In the genomic region with DNA sequence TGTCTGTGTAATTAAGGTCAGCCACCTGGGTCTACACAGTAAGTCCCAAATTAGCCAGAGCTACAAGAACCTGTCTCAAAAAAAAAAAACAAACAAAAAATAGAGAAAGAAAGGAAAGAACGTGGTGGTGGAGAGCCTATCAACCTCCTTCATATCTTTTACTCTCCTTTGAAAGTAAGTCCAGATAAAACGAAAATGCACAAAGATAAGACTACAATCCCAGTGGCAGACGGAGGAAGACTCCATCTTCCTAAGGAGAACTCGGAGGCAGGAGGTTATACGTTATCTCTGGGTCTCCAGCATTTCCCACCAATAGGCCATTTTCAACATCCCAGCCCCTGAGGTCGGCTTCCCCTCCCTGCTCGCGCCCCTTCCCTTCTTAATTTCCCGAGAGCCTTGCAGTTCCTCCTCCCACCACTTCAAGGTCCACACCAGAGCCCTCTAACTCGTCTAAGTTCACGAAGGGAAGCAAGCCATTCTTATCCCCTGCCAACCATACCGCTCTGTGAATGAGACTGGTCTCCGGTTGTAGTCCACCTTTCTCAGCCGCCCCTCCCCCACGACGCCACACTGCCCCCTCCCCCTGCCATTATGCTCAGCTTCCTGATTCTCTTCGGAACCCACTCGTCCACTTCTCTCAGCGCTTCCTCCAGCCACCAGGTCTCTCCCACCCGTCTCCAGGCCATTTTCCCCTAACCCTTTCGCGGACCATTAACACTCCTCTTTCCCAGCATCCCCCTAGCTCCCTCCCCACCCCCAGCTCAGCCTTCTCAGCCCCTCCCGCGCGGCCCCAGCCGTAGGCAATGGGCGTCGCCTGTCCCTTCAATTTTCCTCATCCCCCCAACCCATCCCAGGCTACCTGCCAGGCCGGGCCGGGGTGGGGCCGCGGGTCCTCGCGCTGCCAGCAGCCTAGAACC, we compare ENCODE assay signal across 8 mouse cellular contexts. TPM values are rescaled to one million over a fixed set of nuclear protein-coding genes. Genes with fewer than 3 reads are reported as not detected.
DNase-seq lines count a peak whose midpoint lies in the region; ATAC-seq and TF ChIP-seq lines count a peak whose summit lies in the region.

No protein-coding gene starts in this region.

- H3K9me3 ChIP-seq in G1E (replicated peaks) = no peaks in the 10 kb centered on the region
- no peaks in the 10 kb centered on the region for H3K9me3 ChIP-seq in hindbrain, embryonic 12.5 days (replicated peaks)
- H3K9me3 ChIP-seq in midbrain, postnatal 0 days (ENCODE audit: low read length) = no peaks in the 10 kb centered on the region

- TF ChIP-seq CTCF in G1E (IDR thresholded peaks at IDR 0.05; ENCODE audit: low read depth, low read length) = no peak; the same call in 1 of the 2 replicates
- TF ChIP-seq CTCF in embryonic fibroblast, embryonic 13.5 days (IDR thresholded peaks at IDR 0.05; ENCODE audit: borderline replicate concordance, insufficient read depth, low read length) = no peak
- TF ChIP-seq CTCF in liver, adult 2 months (IDR thresholded peaks at IDR 0.05; ENCODE audit: low read depth, low read length) = peak; percentile 36; the same call in 1 of the 2 replicates
- TF ChIP-seq CTCF in midbrain, postnatal 0 days (IDR thresholded peaks at IDR 0.05) = peak; percentile 53
- TF ChIP-seq CTCF in thymus, adult 2 months (IDR thresholded peaks at IDR 0.05; ENCODE audit: borderline replicate concordance, control insufficient read depth, extremely low read depth, insufficient read depth, low read length, poor library complexity) = no peak

- H3K4me2 ChIP-seq in hindbrain, embryonic 12.5 days (replicated peaks) = peak overlapping the region; percentile 92
- peak overlapping the region; percentile 59 for H3K4me2 ChIP-seq in midbrain, postnatal 0 days (ENCODE audit: low read depth, low read length, poor library complexity, severe bottlenecking)

- peak overlapping the region; percentile 62 for H3K27ac ChIP-seq in embryonic fibroblast, embryonic 13.5 days (ENCODE audit: insufficient read depth, low read length)
- H3K27ac ChIP-seq in hindbrain, embryonic 12.5 days = peak overlapping the region; percentile 78
- peak overlapping the region; percentile 74 for H3K27ac ChIP-seq in liver, adult 2 months (replicated peaks; ENCODE audit: insufficient read depth, low read depth, low read length)
- peak overlapping the region; percentile 83 for H3K27ac ChIP-seq in midbrain, postnatal 0 days (ENCODE audit: low read depth, low read length)
- no peak overlapping the region for H3K27ac ChIP-seq in thymus, adult 2 months (ENCODE audit: control insufficient read depth, insufficient read depth, low read length)

- 1% methylated on average over 34 of the region's 34 CpGs for WGBS in hindbrain, embryonic 12.5 days
- WGBS in liver, adult 2 months = 1% methylated on average over 34 of the region's 34 CpGs
- 2% methylated on average over 33 of the region's 34 CpGs for WGBS in midbrain, postnatal 0 days
- 2% methylated on average over 33 of the region's 34 CpGs for WGBS in thymus, adult 2 months

- peaks cover 7% of the 10 kb centered on the region; the same call in 1 of the 2 replicates for H3K79me2 ChIP-seq in liver, adult 2 months (ENCODE audit: control insufficient read depth, insufficient read depth, low read length)

- H3K27me3 ChIP-seq in G1E (ENCODE audit: insufficient read depth, low read length) = no peaks in the 10 kb centered on the region
- no peaks in the 10 kb centered on the region for H3K27me3 ChIP-seq in hindbrain, embryonic 12.5 days
- H3K27me3 ChIP-seq in liver, adult 2 months (ENCODE audit: control insufficient read depth, insufficient read depth, low read length) = no peaks in the 10 kb centered on the region
- no peaks in the 10 kb centered on the region for H3K27me3 ChIP-seq in midbrain, postnatal 0 days (ENCODE audit: insufficient read depth, low read length)
- H3K27me3 ChIP-seq in thymus, adult 2 months (ENCODE audit: control insufficient read depth, insufficient read depth, low read length) = no peaks in the 10 kb centered on the region

- H3K36me3 ChIP-seq in G1E (replicated peaks) = peaks cover 76% of the 10 kb centered on the region
- H3K36me3 ChIP-seq in hindbrain, embryonic 12.5 days = peaks cover 62% of the 10 kb centered on the region
- peaks cover 9% of the 10 kb centered on the region for H3K36me3 ChIP-seq in liver, adult 2 months (ENCODE audit: control insufficient read depth, insufficient read depth, low read length)
- H3K36me3 ChIP-seq in midbrain, postnatal 0 days (ENCODE audit: insufficient read depth, low read length) = peaks cover 52% of the 10 kb centered on the region
- peaks cover 14% of the 10 kb centered on the region for H3K36me3 ChIP-seq in thymus, adult 2 months (ENCODE audit: control insufficient read depth, insufficient read depth, low read length)

- H3K9ac ChIP-seq in hindbrain, embryonic 12.5 days = peak overlapping the region; percentile 82
- peak overlapping the region; percentile 89 for H3K9ac ChIP-seq in liver, adult 2 months (ENCODE audit: low read depth, low read length)
- peak overlapping the region; percentile 83 for H3K9ac ChIP-seq in midbrain, postnatal 0 days (replicated peaks; ENCODE audit: low read length, poor library complexity, severe bottlenecking)

- no peak for ATAC-seq in G1E (ENCODE audit: extremely low read depth, insufficient number of reproducible peaks, low FRiP score, poor library complexity, severe bottlenecking)
- no peak; the same call in 1 of the 2 replicates for ATAC-seq in hindbrain, embryonic 12.5 days (ENCODE audit: low FRiP score)
- ATAC-seq in midbrain, postnatal 0 days (ENCODE audit: low FRiP score) = peak; percentile 55

- H3K4me3 ChIP-seq in G1E (ENCODE audit: low read depth, low read length) = peak overlapping the region; percentile 87
- peak overlapping the region; percentile 84 for H3K4me3 ChIP-seq in embryonic fibroblast, embryonic 13.5 days (ENCODE audit: insufficient read depth, low read length)
- peak overlapping the region; percentile 50 for H3K4me3 ChIP-seq in hindbrain, embryonic 12.5 days
- H3K4me3 ChIP-seq in liver, adult 2 months (ENCODE audit: insufficient read depth, low read depth, low read length) = peak overlapping the region; percentile 89
- peak overlapping the region; percentile 91 for H3K4me3 ChIP-seq in midbrain, postnatal 0 days (ENCODE audit: low read depth, low read length)
- H3K4me3 ChIP-seq in thymus, adult 2 months (ENCODE audit: control insufficient read depth, insufficient read depth, low read length) = peak overlapping the region; percentile 72

- peak; percentile 61 for DNase-seq in embryo, embryonic 10 days (ENCODE audit: low spot score)
- no peak for DNase-seq in embryo, embryonic 9.5 days (ENCODE audit: extremely low spot score)
- peak; percentile 53 for DNase-seq in G1E (ENCODE audit: low spot score)
- DNase-seq in liver, adult 2 months (ENCODE audit: extremely low read depth, low read depth, low spot score) = peak; percentile 19
- peak; percentile 69 for DNase-seq in midbrain, postnatal 0 days (ENCODE audit: low spot score)
- DNase-seq in thymus, adult 2 months = peak; percentile 41

- peaks cover 57% of the 10 kb centered on the region for H3K4me1 ChIP-seq in G1E (ENCODE audit: insufficient read depth, low read depth, low read length)
- peaks cover 2% of the 10 kb centered on the region; the same call in 1 of the 2 replicates for H3K4me1 ChIP-seq in embryonic fibroblast, embryonic 13.5 days (ENCODE audit: control insufficient read depth, insufficient read depth, low read length)
- H3K4me1 ChIP-seq in hindbrain, embryonic 12.5 days = peaks cover 25% of the 10 kb centered on the region
- peaks cover 11% of the 10 kb centered on the region for H3K4me1 ChIP-seq in liver, adult 2 months (ENCODE audit: control insufficient read depth, insufficient read depth, low read length)
- H3K4me1 ChIP-seq in midbrain, postnatal 0 days (ENCODE audit: insufficient read depth, low read length) = peaks cover 15% of the 10 kb centered on the region; the same call in 1 of the 2 replicates
- peaks cover 18% of the 10 kb centered on the region for H3K4me1 ChIP-seq in thymus, adult 2 months (replicated peaks; ENCODE audit: control insufficient read depth, insufficient read depth, low read length)

- TF ChIP-seq POLR2A in embryonic fibroblast, embryonic 13.5 days (IDR thresholded peaks at IDR 0.05; ENCODE audit: low read depth, low read length) = peak; percentile 44; the same call in 1 of the 2 replicates
- no peak for TF ChIP-seq POLR2A in liver, adult 2 months (IDR thresholded peaks at IDR 0.05; ENCODE audit: extremely low read depth, insufficient read depth, low read length)
- no peak for TF ChIP-seq POLR2A in thymus, adult 2 months (IDR thresholded peaks at IDR 0.05; ENCODE audit: control insufficient read depth, extremely low read depth, insufficient read depth, low read length, poor library complexity)

RNA-seq across cellular contexts. Expression of a gene that starts 0.6 kb away (rescaled TPM):
- total RNA-seq in G1E (2014; fragmentation: Nextera tagmentation) = 70.1 and 79.1 TPM in 2 replicates
- 21.0 and 26.0 TPM in 2 replicates for total RNA-seq in G1E (2017)
- 221 and 297 TPM in 2 replicates for polyA plus RNA-seq in G1E (2012)
- polyA plus RNA-seq in embryonic fibroblast, embryonic 13.5 days (2011; ENCODE audit: insufficient read length, low read depth, missing spikeins) = 54.6 and 62.1 TPM in 2 replicates
- polyA plus RNA-seq in hindbrain, embryonic 12.5 days (2016; fragmentation: Nextera tagmentation; extraction: Ambion mirVana) = 139 and 141 TPM in 2 replicates
- total RNA-seq in liver, adult 2 months (2014; rRNA removed) = 23.9 and 44.0 TPM in 2 replicates
- 68.8 and 74.6 TPM in 2 replicates for polyA plus RNA-seq in liver, adult 2 months (2012; rRNA removed)
- total RNA-seq in midbrain, postnatal 0 days (2014; rRNA removed) = 98.7 and 99.7 TPM in 2 replicates
- polyA plus RNA-seq in midbrain, postnatal 0 days (2015; fragmentation: Nextera tagmentation; extraction: Ambion mirVana) = 185 and 192 TPM in 2 replicates
- 116 and 124 TPM in 2 replicates for polyA plus RNA-seq in thymus, adult 2 months (2012; rRNA removed)

RNA-seq across cellular contexts. Expression of a gene that starts 1.5 kb away (rescaled TPM):
- total RNA-seq in G1E (2014; fragmentation: Nextera tagmentation) = 37.1 and 42.4 TPM in 2 replicates
- total RNA-seq in G1E (2017) = 79.5 and 83.8 TPM in 2 replicates
- 84.7 and 105 TPM in 2 replicates for polyA plus RNA-seq in G1E (2012)
- polyA plus RNA-seq in embryonic fibroblast, embryonic 13.5 days (2011; ENCODE audit: insufficient read length, low read depth, missing spikeins) = 111 and 122 TPM in 2 replicates
- 178 and 183 TPM in 2 replicates for polyA plus RNA-seq in hindbrain, embryonic 12.5 days (2016; fragmentation: Nextera tagmentation; extraction: Ambion mirVana)
- total RNA-seq in liver, adult 2 months (2014; rRNA removed) = 52.4 and 60.4 TPM in 2 replicates
- polyA plus RNA-seq in liver, adult 2 months (2012; rRNA removed) = 55.2 and 65.9 TPM in 2 replicates
- total RNA-seq in midbrain, postnatal 0 days (2014; rRNA removed) = 130 and 171 TPM in 2 replicates
- polyA plus RNA-seq in midbrain, postnatal 0 days (2015; fragmentation: Nextera tagmentation; extraction: Ambion mirVana) = 314 and 362 TPM in 2 replicates
- polyA plus RNA-seq in thymus, adult 2 months (2012; rRNA removed) = 47.8 and 55.7 TPM in 2 replicates

RNA-seq across cellular contexts. Expression of a gene that starts 5.9 kb away (rescaled TPM):
- total RNA-seq in G1E (2014; fragmentation: Nextera tagmentation) (12.2 and 13.2 TPM in 2 replicates), G1E (2017) (48.0 and 67.2 TPM in 2 replicates)
- 39.0 and 45.0 TPM in 2 replicates for polyA plus RNA-seq in G1E (2012)
- 29.9 and 32.3 TPM in 2 replicates for polyA plus RNA-seq in embryonic fibroblast, embryonic 13.5 days (2011; ENCODE audit: insufficient read length, low read depth, missing spikeins)
- 54.2 and 61.8 TPM in 2 replicates for polyA plus RNA-seq in hindbrain, embryonic 12.5 days (2016; fragmentation: Nextera tagmentation; extraction: Ambion mirVana)
- 20.3 TPM in 2 replicates for total RNA-seq in liver, adult 2 months (2014; rRNA removed)
- polyA plus RNA-seq in liver, adult 2 months (2012; rRNA removed) = 31.6 and 33.5 TPM in 2 replicates
- total RNA-seq in midbrain, postnatal 0 days (2014; rRNA removed) = 26.9 and 27.6 TPM in 2 replicates
- polyA plus RNA-seq in midbrain, postnatal 0 days (2015; fragmentation: Nextera tagmentation; extraction: Ambion mirVana) = 47.1 and 52.2 TPM in 2 replicates
- polyA plus RNA-seq in thymus, adult 2 months (2012; rRNA removed) = 43.8 and 47.8 TPM in 2 replicates

RNA-seq across cellular contexts. Expression of a gene that starts 24.8 kb away (rescaled TPM):
- 55.2 and 56.6 TPM in 2 replicates for total RNA-seq in G1E (2014; fragmentation: Nextera tagmentation)
- 33.9 and 40.1 TPM in 2 replicates for total RNA-seq in G1E (2017)
- 78.5 and 83.4 TPM in 2 replicates for polyA plus RNA-seq in G1E (2012)
- 57.6 and 72.1 TPM in 2 replicates for polyA plus RNA-seq in embryonic fibroblast, embryonic 13.5 days (2011; ENCODE audit: insufficient read length, low read depth, missing spikeins)
- 103 and 106 TPM in 2 replicates for polyA plus RNA-seq in hindbrain, embryonic 12.5 days (2016; fragmentation: Nextera tagmentation; extraction: Ambion mirVana)
- 13.6 and 14.8 TPM in 2 replicates for total RNA-seq in liver, adult 2 months (2014; rRNA removed)
- polyA plus RNA-seq in liver, adult 2 months (2012; rRNA removed) = 22.8 and 24.0 TPM in 2 replicates
- 118 and 128 TPM in 2 replicates for total RNA-seq in midbrain, postnatal 0 days (2014; rRNA removed)
- polyA plus RNA-seq in midbrain, postnatal 0 days (2015; fragmentation: Nextera tagmentation; extraction: Ambion mirVana) = 94.1 and 103 TPM in 2 replicates
- polyA plus RNA-seq in thymus, adult 2 months (2012; rRNA removed) = 113 and 117 TPM in 2 replicates

RNA-seq across cellular contexts. Expression of a gene that starts 30.0 kb away (rescaled TPM):
- total RNA-seq in G1E (2014; fragmentation: Nextera tagmentation) (44.1 and 47.4 TPM in 2 replicates), G1E (2017) (27.4 and 30.0 TPM in 2 replicates)
- 136 and 142 TPM in 2 replicates for polyA plus RNA-seq in G1E (2012)
- polyA plus RNA-seq in embryonic fibroblast, embryonic 13.5 days (2011; ENCODE audit: insufficient read length, low read depth, missing spikeins) = 63.6 and 64.4 TPM in 2 replicates
- polyA plus RNA-seq in hindbrain, embryonic 12.5 days (2016; fragmentation: Nextera tagmentation; extraction: Ambion mirVana) = 52.1 and 53.0 TPM in 2 replicates
- total RNA-seq in liver, adult 2 months (2014; rRNA removed) = 5.0 and 5.4 TPM in 2 replicates
- 5.6 and 7.1 TPM in 2 replicates for polyA plus RNA-seq in liver, adult 2 months (2012; rRNA removed)
- total RNA-seq in midbrain, postnatal 0 days (2014; rRNA removed) = 83.5 and 92.4 TPM in 2 replicates
- 26.2 and 26.6 TPM in 2 replicates for polyA plus RNA-seq in midbrain, postnatal 0 days (2015; fragmentation: Nextera tagmentation; extraction: Ambion mirVana)
- polyA plus RNA-seq in thymus, adult 2 months (2012; rRNA removed) = 47.9 and 50.1 TPM in 2 replicates

Comparison
In these comparisons a context has a peak if more than half of its experiments do, and no peak if none do; other contexts are left out.
1. CTCF ChIP-seq: peak in liver, adult 2 months (single experiment) and midbrain, postnatal 0 days (single experiment); none in G1E (single experiment), embryonic fibroblast, embryonic 13.5 days (single experiment) and thymus, adult 2 months (single experiment).
2. Peak in every context shown above with its lines, with median percentiles within 50 percentile points of each other: H3K4me3 ChIP-seq and H3K9ac ChIP-seq.